Mouse (Mus musculus) T-helper 2 cell (primary cell): ENCODE data around the gene Epb41l2.

Source experiments
- in situ Hi-C: fragments of 300-600 bp; cut with MboI, MseI; formaldehyde crosslinking; loops from one replicate; pipeline ENCODE4 v1.15.1; 2025; ENCODE audit warnings: high pct_unique_total_duplicates

The Epb41l2 gene

GRCm38 (mm10) chr10:25359208-25359958 lies at the start of gene Epb41l2:
Gene Epb41l2, plus strand, starts transcription at chr10:25359798.
- in situ Hi-C loops: no loop called here

DNA sequence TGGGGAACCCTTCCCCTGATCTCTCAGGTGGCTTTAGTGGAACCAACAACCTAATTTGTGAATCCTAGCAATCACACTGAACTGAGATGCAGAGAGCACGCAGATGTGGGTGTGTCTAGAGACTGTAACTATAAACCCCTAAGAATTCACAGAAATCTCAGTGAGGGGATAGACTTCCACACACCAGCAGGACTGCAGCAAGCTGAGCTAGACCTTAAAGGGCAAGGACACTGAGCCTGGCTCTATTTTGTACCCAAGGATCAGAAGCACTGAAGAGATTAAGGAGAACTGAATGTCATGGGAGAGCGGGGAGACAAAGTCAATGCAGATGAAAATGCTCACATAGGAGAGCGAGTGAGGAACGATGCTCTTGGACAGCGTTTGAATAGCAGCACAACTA lies 49.6 kb upstream of the Epb41l2 start:
- in situ Hi-C loops: no loop called here

DNA sequence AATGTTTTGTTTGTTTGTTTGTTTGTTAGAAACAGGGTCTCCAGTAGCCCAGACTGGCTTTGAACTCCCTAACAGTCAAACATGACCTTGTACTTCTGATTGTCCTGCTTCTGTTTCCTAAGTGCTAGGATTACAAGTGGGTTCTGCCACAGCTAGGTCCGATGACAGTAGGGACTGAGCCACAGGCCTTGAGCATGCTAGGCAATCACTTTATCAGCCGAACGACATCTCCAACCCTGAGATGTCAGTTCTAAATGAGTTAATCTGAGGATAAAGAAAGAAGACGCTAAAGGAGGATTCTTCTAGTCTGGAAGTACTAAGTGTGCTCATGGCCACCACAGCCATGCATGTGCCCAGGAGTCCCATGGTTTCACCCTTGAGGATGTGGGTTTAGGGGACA lies 48.9 kb upstream of the Epb41l2 start:
- in situ Hi-C loops: no loop called here

- in situ Hi-C loops: no loop called here
Observed at GRCm38 (mm10) chr10:25311554-25312212, 47.9 kb upstream of the Epb41l2 start.

GRCm38 (mm10) chr10:25313856-25314584 lies 45.6 kb upstream of the Epb41l2 start:
- in situ Hi-C loops: no loop called here

GRCm38 (mm10) chr10:25317665-25318064 lies 41.9 kb upstream of the Epb41l2 start:
- in situ Hi-C loops: no loop called here

GRCm38 (mm10) chr10:25318405-25318804 lies 41.2 kb upstream of the Epb41l2 start:
- in situ Hi-C loops: no loop called here

GRCm38 (mm10) chr10:25319531-25319930 lies 40.1 kb upstream of the Epb41l2 start:
- in situ Hi-C loops: no loop called here

DNA sequence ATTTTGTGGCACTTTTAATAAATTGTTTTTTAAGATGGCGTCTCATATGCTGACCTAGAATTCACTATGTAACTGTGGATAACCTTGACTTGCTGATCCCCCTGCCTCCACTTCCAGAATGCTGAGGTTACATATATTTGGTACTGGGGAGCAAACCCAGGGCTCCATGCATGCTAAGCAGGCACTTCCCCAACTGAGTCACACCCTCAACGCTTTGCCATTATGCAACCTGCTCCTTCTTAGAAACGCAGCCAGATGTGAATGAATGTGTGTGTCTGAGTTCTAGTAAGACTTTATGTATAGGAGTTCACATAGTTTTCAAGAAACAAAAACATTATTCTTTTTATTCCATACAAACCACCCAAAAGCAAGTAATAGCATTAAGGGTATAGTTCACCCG lies 38.4 kb upstream of the Epb41l2 start:
- in situ Hi-C loops: no loop called here

DNA sequence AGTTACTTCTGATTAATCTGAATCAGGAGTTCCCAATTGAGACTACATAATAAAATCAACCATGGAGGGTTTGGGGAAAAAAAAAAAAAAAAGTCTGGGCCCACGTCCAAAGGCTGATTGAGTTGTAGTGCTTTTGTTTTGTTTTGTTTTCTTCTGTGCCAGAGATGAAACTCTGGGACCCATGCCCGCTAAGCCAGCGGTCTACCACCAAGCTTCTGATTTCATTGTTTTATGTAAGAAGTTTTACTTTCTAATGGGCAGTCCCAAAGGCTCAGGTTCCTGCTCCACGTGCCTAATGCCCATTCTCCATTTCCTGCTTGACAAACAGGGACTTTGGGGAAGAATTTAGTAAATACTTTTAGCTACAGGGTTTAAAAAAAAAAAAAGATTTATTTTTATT lies 33.9 kb upstream of the Epb41l2 start:
- in situ Hi-C loops: no loop called here

GRCm38 (mm10) chr10:25327511-25327910 lies 32.1 kb upstream of the Epb41l2 start:
- in situ Hi-C loops: no loop called here

DNA sequence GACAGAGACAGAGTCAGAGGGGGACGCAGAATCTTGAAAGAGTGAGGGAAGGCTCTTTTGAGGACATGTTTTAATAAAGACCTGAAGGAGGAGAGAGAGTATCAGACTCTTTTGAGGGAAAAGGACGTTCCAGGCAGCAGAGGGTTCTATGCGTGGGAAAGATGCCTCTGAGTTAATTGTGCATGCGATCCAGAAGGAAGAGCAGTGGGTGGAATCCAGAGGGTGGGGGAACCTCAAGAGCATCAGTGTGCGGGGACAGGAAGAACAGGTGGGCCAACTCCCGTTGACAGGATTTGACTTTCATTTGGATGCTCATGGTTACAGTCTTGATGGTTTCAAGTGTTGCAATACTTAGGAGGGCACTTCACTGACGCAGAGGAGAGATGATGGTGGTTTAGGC lies 29.5 kb upstream of the Epb41l2 start:
- in situ Hi-C loops: no loop called here

- in situ Hi-C loops: no loop called here
Observed at GRCm38 (mm10) chr10:25331321-25332049, 28.1 kb upstream of the Epb41l2 start.

- in situ Hi-C loops: no loop called here
Observed at GRCm38 (mm10) chr10:25333390-25334079, 26.1 kb upstream of the Epb41l2 start.

GRCm38 (mm10) chr10:25340675-25341074 lies 18.9 kb upstream of the Epb41l2 start:
- in situ Hi-C loops: no loop called here

DNA sequence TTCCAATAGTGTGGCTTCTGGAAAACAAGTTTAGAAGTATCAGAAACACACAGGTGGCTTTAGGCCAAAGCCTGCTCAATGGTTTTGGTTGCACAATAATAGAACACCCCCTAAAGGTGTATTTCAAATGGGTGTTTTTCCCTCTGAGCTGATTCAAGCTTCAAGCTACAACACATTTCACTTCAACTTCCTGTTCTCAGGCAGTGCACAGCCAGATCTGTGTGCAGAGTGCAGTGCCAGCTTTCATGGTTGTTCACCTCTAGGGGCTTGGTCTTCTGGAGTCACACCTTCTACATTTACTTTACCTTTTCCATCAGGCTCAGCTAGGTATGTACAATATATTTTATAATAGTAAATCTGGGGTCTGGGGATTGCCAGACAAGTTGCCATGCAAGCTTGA lies 16.8 kb upstream of the Epb41l2 start:
- in situ Hi-C loops: no loop called here

DNA sequence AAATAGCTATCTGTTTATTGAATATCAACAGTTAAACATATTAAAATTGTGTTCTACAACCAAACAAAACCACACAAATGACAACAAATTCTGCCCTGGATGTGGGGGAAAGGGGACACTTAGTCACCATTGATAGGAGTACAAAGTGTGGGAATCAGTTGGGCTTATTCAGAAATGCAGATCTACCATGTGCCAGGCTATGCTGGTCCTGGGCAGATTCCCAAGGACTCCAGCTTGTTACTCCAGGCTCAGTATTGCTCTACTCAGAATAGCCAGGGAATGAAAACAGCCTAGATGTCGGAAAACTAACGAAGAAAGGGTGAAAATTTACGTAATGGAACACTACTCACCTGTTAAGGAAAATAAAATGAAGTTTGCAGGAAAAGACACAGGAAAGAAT lies 5.7 kb upstream of the Epb41l2 start:
- in situ Hi-C loops: no loop called here

DNA sequence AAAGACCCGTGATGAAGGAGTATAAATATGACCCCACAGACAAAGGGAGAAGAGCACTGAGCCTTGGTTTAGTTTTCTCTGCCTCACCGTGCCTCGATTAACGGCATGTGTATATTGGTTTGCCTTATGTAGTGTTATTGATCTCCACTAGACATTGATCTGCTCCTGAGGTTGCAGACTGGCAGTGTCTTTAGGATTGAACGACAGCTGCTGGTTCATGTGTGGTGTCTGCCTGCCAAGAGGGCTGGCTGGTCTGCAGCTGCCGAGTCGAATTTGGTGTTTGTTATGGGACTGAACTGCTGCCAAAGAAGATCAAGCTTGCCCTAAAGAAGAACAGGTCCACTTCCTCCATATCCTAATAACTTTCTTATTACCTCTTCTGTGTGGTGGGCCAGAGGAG lies 5.2 kb upstream of the Epb41l2 start:
- in situ Hi-C loops: no loop called here

DNA sequence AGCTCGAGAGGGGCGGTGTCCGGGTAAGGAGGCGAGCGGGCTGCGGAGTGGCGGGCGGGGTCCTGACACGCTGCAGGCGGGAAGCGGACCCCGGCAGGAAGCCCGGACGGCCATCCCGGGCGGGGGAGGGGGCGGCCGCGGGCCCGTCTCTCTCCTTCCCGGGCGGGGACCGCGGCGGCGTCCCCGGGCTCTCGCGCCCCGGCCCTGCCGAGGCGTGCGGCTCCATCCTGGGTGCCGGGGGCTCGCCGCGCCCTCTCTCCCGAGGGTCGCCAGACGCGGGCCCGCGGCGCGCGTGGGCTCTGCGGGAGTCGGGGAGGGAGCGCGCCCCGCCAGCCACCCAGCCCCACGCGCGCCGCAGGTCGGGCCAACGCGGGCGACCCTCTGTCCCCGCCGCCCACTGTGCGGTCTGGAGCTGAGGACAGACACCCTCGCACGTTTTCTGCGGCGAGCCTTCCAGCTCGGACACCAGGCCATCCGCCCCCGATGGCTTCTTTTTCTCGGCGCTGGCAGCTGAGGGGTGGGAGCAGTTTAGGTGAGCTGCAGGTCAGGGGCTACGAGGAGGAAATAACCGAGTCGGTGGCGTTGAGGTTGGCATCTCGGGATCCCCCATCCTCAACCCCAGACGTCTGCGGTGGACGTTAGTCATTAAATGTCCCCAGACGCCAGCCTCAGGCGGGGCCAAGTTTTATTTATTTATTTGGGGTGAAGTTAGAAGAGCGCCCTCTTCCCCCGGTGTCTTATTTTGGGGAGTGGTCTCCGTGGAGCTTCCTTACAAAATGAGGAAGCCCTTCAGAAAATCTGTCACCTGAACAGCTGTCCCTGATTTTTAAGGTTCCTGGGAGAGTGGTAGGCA lies 587 bp downstream of the Epb41l2 start:
- in situ Hi-C loops: loop anchor here (10.0 kb wide), 1 partner anchor 985 kb away; no protein-coding TSS in a partner anchor

DNA sequence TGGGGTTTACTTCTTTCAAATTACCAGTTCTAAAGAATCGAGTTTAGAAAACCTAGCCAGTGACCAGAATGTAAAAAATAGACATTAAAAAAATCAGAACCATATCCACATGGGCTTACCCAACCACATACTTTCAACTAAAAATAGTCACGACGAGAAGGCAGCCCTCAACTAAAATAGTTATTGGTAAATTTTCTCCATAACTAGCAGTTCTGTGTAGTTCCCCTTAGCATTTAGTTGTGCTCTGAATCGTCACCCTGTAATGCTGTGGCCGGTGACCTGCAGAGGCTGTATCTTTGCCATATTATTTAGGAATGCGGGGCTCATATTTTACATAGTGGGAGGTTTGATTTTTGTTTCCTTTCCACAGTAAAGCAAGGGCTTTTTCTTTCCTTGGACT lies 2.6 kb downstream of the Epb41l2 start:
- in situ Hi-C loops: loop anchor here (10.0 kb wide), 1 partner anchor 983 kb away; no protein-coding TSS in a partner anchor
